Mouse (Mus musculus) myocyte (in vitro differentiated cells): ENCODE measurements around the gene Pde7b. TPM values are rescaled to one million over a fixed set of nuclear protein-coding genes. Genes with fewer than 3 reads are reported as not detected.

Source experiments
- H3K27me3 ChIP-seq: one replicate; pipeline ENCODE4 v1.6.1; 2011; ENCODE audit not compliant: control insufficient read depth, insufficient read depth, insufficient read length
- H3K36me3 ChIP-seq: one replicate; pipeline ENCODE4 v1.6.1; 2011; ENCODE audit not compliant: control insufficient read depth, insufficient read depth
- H3K4me2 ChIP-seq: one replicate; pipeline ENCODE4 v1.6.1; 2011; ENCODE audit warnings: low read depth, control low read depth
- H3K4me3 ChIP-seq: one replicate; pipeline ENCODE4 v1.5.1; 2011; ENCODE audit warnings: mild to moderate bottlenecking, control low read depth, moderate library complexity
- H3K79me2 ChIP-seq: one replicate; pipeline ENCODE4 v1.6.1; 2011; ENCODE audit not compliant: control insufficient read depth, insufficient read depth
- H3ac ChIP-seq: one replicate; pipeline ENCODE4 v1.6.1; 2011; ENCODE audit not compliant: control insufficient read depth, insufficient read length
- CEBPB ChIP-seq: IDR thresholded peaks from 2 replicates; pipeline ENCODE4 v1.6.1; 2011; ENCODE audit warnings: mild to moderate bottlenecking, moderate library complexity; ENCODE audit not compliant: poor library complexity, insufficient read depth, severe bottlenecking
- E2F4 ChIP-seq: IDR thresholded peaks from one replicate; pipeline ENCODE4 v1.6.1; 2011; ENCODE audit warnings: mild to moderate bottlenecking, control low read depth, moderate library complexity; ENCODE audit not compliant: insufficient read depth
- MAX ChIP-seq: IDR thresholded peaks from one replicate; pipeline ENCODE4 v1.6.1; 2011; ENCODE audit warnings: low read depth, mild to moderate bottlenecking, control low read depth
- MYOD1 ChIP-seq, 3 experiments: IDR thresholded peaks; one replicate each; pipeline ENCODE4 v1.6.1; 2011; ENCODE audit warnings: control low read depth in 2 of 3, low read depth in 2 of 3, mild to moderate bottlenecking in 2 of 3, moderate library complexity in 1 of 3; ENCODE audit not compliant: insufficient read length in 2 of 3, control insufficient read depth in 1 of 3
- MYOG ChIP-seq, 3 experiments: IDR thresholded peaks; one replicate each; pipeline ENCODE4 v1.6.1; 2011; ENCODE audit warnings: control low read depth in 2 of 3, low read depth in 2 of 3, mild to moderate bottlenecking in 2 of 3; ENCODE audit not compliant: insufficient read length in 2 of 3, control insufficient read depth in 1 of 3, insufficient read depth in 1 of 3
- POLR2A ChIP-seq: IDR thresholded peaks from one replicate; pipeline ENCODE4 v1.6.1; 2011; ENCODE audit warnings: low read depth, mild to moderate bottlenecking, control low read depth, moderate library complexity; ENCODE audit not compliant: insufficient read length
- POLR2AphosphoS2 ChIP-seq: IDR thresholded peaks from one replicate; pipeline ENCODE4 v1.6.1; 2011; ENCODE audit warnings: low read depth, control low read depth; ENCODE audit not compliant: insufficient read length
- REST ChIP-seq: IDR thresholded peaks from one replicate; pipeline ENCODE4 v1.6.1; 2011; ENCODE audit warnings: mild to moderate bottlenecking, control low read depth, moderate library complexity; ENCODE audit not compliant: insufficient read depth, insufficient read length
- SRF ChIP-seq: IDR thresholded peaks from one replicate; pipeline ENCODE4 v1.6.1; 2011; ENCODE audit warnings: low read depth; ENCODE audit not compliant: control insufficient read depth, insufficient read length
- TCF12 ChIP-seq: IDR thresholded peaks from one replicate; pipeline ENCODE4 v1.6.1; 2011; ENCODE audit warnings: mild to moderate bottlenecking, control low read depth; ENCODE audit not compliant: poor library complexity, insufficient read depth, severe bottlenecking
- TCF3 ChIP-seq: IDR thresholded peaks from one replicate; pipeline ENCODE4 v1.6.1; 2011; ENCODE audit warnings: low read depth, control low read depth; ENCODE audit not compliant: insufficient read length
- USF1 ChIP-seq: IDR thresholded peaks from one replicate; pipeline ENCODE4 v1.6.1; 2011; ENCODE audit warnings: low read depth, mild to moderate bottlenecking, control low read depth, moderate library complexity
- polyA plus RNA-seq: library from polyadenylated mRNA; unstranded; fragments of >200 nt; fragmentation: generic; extraction: Trizol; gene quantifications from one replicate; pipeline ENCODE4 v1.2.1, GENCODE M21; 2012; ENCODE audit warnings: missing spikeins

Gene Pde7b
- polyA plus RNA-seq, 1 experiment, result 0.16 TPM

DNA sequence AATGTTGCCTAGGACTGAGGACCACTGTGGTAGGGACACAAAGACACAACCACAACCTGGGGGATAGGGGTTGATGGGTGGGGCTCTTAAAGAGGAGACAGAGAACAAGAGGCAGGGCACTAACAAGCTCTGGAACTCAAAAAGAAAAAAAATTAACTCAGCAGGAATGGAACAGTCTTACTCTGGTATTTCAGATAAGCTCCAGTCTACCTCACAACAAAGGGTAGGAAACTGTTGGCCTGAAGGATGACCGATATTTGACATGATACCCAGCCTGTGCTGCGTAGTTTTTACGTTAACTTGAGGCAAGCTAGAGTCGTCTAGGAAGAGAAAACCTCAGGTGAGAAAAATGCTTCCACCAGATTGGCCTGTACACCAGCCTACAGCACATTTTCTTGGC, 22.4 kb upstream of the Pde7b start:
- TF ChIP-seq USF1, result no peak
- TF ChIP-seq TCF12, result no peak
- Histone ChIP-seq H3K36me3 (no peaks in the 10 kb centered on the region), H3ac (no peak overlapping the region)

DNA sequence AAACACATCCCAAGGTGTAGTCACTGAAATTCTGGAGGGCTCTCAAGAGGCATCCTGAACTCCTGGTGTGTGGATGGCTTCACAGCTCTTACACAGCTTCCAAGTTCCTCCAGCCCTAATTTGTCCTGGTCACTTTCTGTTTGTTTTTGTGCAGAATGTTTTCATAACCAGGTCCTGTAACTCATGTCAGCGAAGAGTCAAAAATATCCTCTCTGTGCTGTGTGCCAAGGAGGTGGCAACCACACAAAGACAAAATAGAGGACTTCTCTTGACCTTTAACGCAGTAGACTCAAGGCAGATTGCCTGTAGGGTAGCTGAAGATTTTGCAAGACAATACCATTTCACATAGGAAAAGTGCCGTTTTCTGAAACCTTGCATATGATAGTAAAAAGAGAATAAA, 14.9 kb upstream of the Pde7b start:
- H3K27me3 ChIP-seq, result no peaks in the 10 kb centered on the region
- H3K36me3 ChIP-seq, result no peaks in the 10 kb centered on the region
- H3ac ChIP-seq, result no peak overlapping the region
- TF ChIP-seq CEBPB, result no peak
- TF ChIP-seq USF1, result no peak
- no peak for TF ChIP-seq POLR2AphosphoS2
- no peak for TF ChIP-seq E2F4
- TF ChIP-seq TCF12, result no peak
- TF ChIP-seq MAX, result no peak
- no peak for TF ChIP-seq MYOD1 (IDR thresholded peaks at IDR 0.05; ENCODE audit: control insufficient read depth in 1 of 3, insufficient read length in 2 of 3, low read depth in 2 of 3)
- TF ChIP-seq SRF, result no peak
- no peak for TF ChIP-seq MYOG (IDR thresholded peaks at IDR 0.05; ENCODE audit: control insufficient read depth in 1 of 3, insufficient read depth in 1 of 3, insufficient read length in 2 of 3, low read depth in 2 of 3)
- no peak for TF ChIP-seq TCF3
- TF ChIP-seq REST, result no peak
- TF ChIP-seq POLR2A, result no peak
- H3K4me3 ChIP-seq, result no peak overlapping the region
- no peaks in the 10 kb centered on the region for H3K79me2 ChIP-seq
- no peak overlapping the region for H3K4me2 ChIP-seq

More for the DNA sequence above, 22.4 kb upstream of the Pde7b start:
- no peaks in the 10 kb centered on the region for H3K27me3 ChIP-seq
- H3K79me2 ChIP-seq, result no peaks in the 10 kb centered on the region
- H3K4me3 ChIP-seq, result no peak overlapping the region
- no peak overlapping the region for H3K4me2 ChIP-seq

DNA sequence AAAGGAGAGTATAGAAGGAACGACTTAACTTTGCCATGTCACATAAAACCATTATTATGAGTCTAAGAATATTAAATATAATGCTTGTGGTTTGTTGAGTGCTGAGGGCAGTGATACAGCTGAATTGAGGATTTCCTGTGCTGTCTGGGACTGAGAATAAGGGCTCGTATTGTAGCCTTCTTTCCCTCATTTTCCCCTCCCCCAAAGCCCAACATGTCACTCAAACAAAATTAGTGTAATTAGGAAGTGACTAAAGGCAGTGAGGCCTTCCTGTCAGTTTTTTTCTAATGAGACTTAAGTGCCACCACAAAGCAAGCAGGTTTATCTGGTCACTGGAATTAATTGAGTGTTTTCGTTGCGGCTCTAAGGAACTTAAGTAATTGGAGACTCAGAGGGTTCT, 12.3 kb upstream of the Pde7b start:
- no peak for TF ChIP-seq SRF
- no peak for TF ChIP-seq POLR2A
- no peak for TF ChIP-seq REST
- TF ChIP-seq MYOG (IDR thresholded peaks at IDR 0.05; ENCODE audit: control insufficient read depth in 1 of 3, insufficient read depth in 1 of 3, insufficient read length in 2 of 3, low read depth in 2 of 3), result no peak
- TF ChIP-seq TCF3, result no peak
- TF ChIP-seq CEBPB, result no peak
- TF ChIP-seq MYOD1 (IDR thresholded peaks at IDR 0.05; ENCODE audit: control insufficient read depth in 1 of 3, insufficient read length in 2 of 3, low read depth in 2 of 3), result no peak
- TF ChIP-seq POLR2AphosphoS2, result no peak
- TF ChIP-seq E2F4, result no peak
- no peak for TF ChIP-seq MAX
- no peak for TF ChIP-seq USF1
- no peak for TF ChIP-seq TCF12
- H3K27me3 ChIP-seq, result no peaks in the 10 kb centered on the region
- no peaks in the 10 kb centered on the region for H3K79me2 ChIP-seq
- no peak overlapping the region for H3K4me3 ChIP-seq
- no peaks in the 10 kb centered on the region for H3K36me3 ChIP-seq
- no peak overlapping the region for H3ac ChIP-seq
- H3K4me2 ChIP-seq, result no peak overlapping the region

DNA sequence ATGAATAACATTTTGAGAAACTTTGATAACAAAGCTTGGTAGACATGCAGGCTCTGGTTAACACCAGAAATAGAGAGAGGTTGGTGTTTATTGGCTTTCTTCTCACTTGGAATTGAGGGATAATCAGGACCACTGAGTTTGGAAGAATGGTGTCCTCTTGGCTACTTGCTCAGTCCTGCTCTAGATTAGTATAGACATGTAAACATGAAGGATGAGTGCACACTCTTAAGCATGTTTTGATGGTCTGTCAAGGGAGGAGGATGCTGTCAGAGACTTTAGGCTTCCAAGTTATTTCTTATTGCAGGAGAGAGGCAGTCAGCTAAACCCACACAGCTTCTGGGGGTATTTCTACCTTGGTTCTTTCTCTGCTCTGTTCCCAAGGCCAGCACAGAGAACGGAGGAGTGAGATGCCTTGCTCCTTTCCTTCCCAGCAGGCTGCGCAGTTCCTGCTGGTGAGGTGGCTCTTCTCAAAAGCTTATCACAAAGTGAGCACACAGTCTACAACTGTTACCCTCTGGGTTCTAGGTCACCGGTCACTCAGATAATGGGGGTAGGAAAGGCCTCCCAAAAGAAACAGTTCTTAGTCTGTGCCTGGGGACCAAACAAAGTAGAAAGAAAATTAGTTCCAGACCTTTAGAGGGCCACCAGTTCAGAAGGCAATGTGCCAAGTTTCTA, 11.0 kb upstream of the Pde7b start:
- no peak overlapping the region for H3ac ChIP-seq
- no peaks in the 10 kb centered on the region for H3K79me2 ChIP-seq
- H3K27me3 ChIP-seq, result no peaks in the 10 kb centered on the region
- H3K36me3 ChIP-seq, result no peaks in the 10 kb centered on the region
- H3K4me3 ChIP-seq, result no peak overlapping the region
- no peak overlapping the region for H3K4me2 ChIP-seq
- no peak for TF ChIP-seq TCF12
- no peak for TF ChIP-seq MAX
- TF ChIP-seq E2F4, result no peak
- no peak for TF ChIP-seq CEBPB
- TF ChIP-seq MYOG (IDR thresholded peaks at IDR 0.05; ENCODE audit: control insufficient read depth in 1 of 3, insufficient read depth in 1 of 3, insufficient read length in 2 of 3, low read depth in 2 of 3), result no peak
- TF ChIP-seq USF1, result no peak
- no peak for TF ChIP-seq POLR2AphosphoS2

DNA sequence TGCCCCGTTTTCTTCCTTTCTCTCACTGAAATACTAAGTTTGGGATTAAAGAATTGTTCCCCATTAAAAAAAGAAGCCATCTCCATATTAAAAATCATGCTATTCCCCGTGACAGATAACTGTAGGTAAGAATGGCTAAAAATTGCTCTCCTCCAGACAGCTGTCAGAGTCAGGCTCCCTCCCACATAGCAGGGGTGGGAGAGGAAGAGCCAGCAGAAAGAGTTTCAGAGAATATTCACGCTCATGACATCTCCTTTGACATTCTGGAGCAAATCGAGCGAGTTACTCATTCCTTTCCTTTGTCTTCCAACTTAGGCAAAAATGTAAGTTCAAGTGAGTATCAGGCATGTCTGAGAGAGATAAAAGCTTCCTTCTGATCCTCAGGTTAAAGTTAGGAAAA, 8.7 kb upstream of the Pde7b start:
- H3K27me3 ChIP-seq, result no peaks in the 10 kb centered on the region
- H3K79me2 ChIP-seq, result no peaks in the 10 kb centered on the region
- no peak overlapping the region for H3K4me2 ChIP-seq
- H3ac ChIP-seq, result no peak overlapping the region
- no peak for TF ChIP-seq MYOG (IDR thresholded peaks at IDR 0.05; ENCODE audit: control insufficient read depth in 1 of 3, insufficient read depth in 1 of 3, insufficient read length in 2 of 3, low read depth in 2 of 3)
- TF ChIP-seq TCF12, result no peak
- no peak for TF ChIP-seq REST
- TF ChIP-seq E2F4, result no peak
- TF ChIP-seq SRF, result no peak
- TF ChIP-seq MAX, result no peak
- H3K36me3 ChIP-seq, result no peaks in the 10 kb centered on the region
- no peak overlapping the region for H3K4me3 ChIP-seq

DNA sequence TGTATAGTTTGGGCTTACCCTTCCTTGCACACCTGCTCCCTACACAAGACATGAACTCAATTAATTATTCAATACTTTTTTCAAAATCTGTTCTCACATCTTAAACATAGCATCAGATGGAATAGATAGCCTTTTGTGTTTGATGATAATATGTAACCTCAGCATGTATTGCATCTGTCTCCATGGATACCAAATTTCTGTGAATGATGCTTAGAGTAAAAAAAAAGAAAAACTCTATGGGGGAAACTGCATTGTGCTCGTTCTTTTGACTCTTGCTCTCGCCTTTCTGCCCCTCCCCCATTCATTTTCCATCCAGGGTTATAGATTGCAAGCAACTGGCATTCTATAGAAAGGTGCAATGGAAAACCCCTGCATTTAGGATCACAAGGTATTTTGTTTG, 7.3 kb upstream of the Pde7b start:
- Histone ChIP-seq H3ac (no peak overlapping the region), H3K79me2 (no peaks in the 10 kb centered on the region), H3K36me3 (no peaks in the 10 kb centered on the region), H3K4me2 (no peak overlapping the region), H3K4me3 (no peak overlapping the region), H3K27me3 (no peaks in the 10 kb centered on the region)
- no peak for TF ChIP-seq REST
